Mouse (Mus musculus): ENCODE data around the gene Kiss1r. TPM values are rescaled to one million over a fixed set of nuclear protein-coding genes. Genes with fewer than 3 reads are reported as not detected.

The Kiss1r gene
- polyA plus RNA-seq (2016; fragmentation: Nextera tagmentation; extraction: Ambion mirVana): 0.85 and 1.4 TPM in 2 replicates

DNA sequence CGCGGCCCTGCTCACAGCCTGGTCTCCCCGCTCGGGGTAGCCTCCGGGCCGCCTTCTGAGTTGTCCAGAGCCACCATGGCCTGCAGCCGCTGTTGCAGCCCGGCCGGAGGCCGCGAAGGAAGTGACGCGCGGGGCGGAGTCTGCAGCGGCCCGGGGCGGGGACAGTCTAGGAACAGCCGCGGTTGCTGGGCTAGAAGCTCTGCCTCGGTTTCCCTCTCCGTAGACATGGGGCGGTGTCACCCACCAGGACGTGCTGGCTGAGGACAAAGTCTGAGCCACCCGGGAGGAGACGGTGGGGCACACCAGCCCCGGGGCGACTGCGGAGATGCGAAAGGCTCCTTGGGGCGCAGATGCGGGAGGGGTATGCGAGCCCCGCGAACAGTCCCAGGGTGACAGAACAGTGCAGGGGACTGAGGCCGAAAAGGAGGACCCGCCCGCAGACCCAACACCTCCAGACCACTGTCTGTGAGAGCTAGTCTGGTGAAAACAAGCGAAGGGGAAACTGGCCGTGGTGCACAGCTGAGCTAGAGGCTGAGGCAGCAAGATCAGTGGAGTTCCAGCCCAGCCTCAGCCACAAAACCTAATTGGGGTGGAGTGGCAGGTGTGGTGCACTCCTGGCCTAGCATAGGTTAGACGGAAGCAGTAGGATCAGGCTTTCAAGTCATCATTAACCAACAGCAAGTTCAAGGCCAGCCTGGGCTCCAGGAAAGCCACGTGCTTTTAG, at the start of gene Kiss1r:
TSS of gene Kiss1r (plus strand) at position 164 of the 724 bp plus-strand sequence.
- no peaks in the 10 kb centered on the region for H3K9me3 ChIP-seq
- 2% methylated on average over 42 of the region's 42 CpGs for WGBS
- H3K4me2 ChIP-seq (replicated peaks): peak within 1 kb of the TSS; percentile 90
- H3K36me3 ChIP-seq: peaks cover 8% of the 10 kb centered on the region
- peak within 1 kb of the TSS; percentile 77 for H3K4me3 ChIP-seq
- H3K27me3 ChIP-seq: peaks cover 49% of the 10 kb centered on the region
- peak within 1 kb of the TSS; percentile 95 for H3K9ac ChIP-seq
- ATAC-seq (ENCODE audit: insufficient number of reproducible peaks, insufficient read depth, low FRiP score, low TSS enrichment): peak; percentile 79
- H3K4me1 ChIP-seq: peaks cover 58% of the 10 kb centered on the region
- H3K27ac ChIP-seq: peak within 1 kb of the TSS; percentile 67

GRCm38 (mm10) chr10:79871845-79872244, 44.9 kb upstream of the Kiss1r start:
- no peak overlapping the region for H3K9ac ChIP-seq
- no peak for ATAC-seq (ENCODE audit: insufficient number of reproducible peaks, insufficient read depth, low FRiP score, low TSS enrichment)
- 93% methylated on average over 8 of the region's 8 CpGs for WGBS
- H3K27me3 ChIP-seq: no peaks in the 10 kb centered on the region
- H3K4me2 ChIP-seq (replicated peaks): peak overlapping the region; percentile 62; the same call in 1 of the 2 replicates
- H3K27ac ChIP-seq: no peak overlapping the region
- no peak overlapping the region for H3K4me3 ChIP-seq
- peaks cover 20% of the 10 kb centered on the region for H3K4me1 ChIP-seq
- H3K36me3 ChIP-seq: peaks cover 38% of the 10 kb centered on the region
- no peaks in the 10 kb centered on the region for H3K9me3 ChIP-seq

GRCm38 (mm10) chr10:79872862-79873261, 43.9 kb upstream of the Kiss1r start:
- H3K9me3 ChIP-seq: no peaks in the 10 kb centered on the region
- no peaks in the 10 kb centered on the region for H3K27me3 ChIP-seq
- H3K4me3 ChIP-seq: peak overlapping the region; percentile 82
- H3K9ac ChIP-seq: peak overlapping the region; percentile 90
- peaks cover 20% of the 10 kb centered on the region for H3K4me1 ChIP-seq
- ATAC-seq (ENCODE audit: insufficient number of reproducible peaks, insufficient read depth, low FRiP score, low TSS enrichment): no peak
- H3K36me3 ChIP-seq: peaks cover 30% of the 10 kb centered on the region
- WGBS: 41% methylated on average over 3 of the region's 3 CpGs
- H3K27ac ChIP-seq: peak overlapping the region; percentile 83; the same call in 1 of the 2 replicates
- peak overlapping the region; percentile 62 for H3K4me2 ChIP-seq (replicated peaks)

GRCm38 (mm10) chr10:79873313-79873712, 43.5 kb upstream of the Kiss1r start:
- Histone ChIP-seq H3K4me2 (replicated peaks) (peak overlapping the region; percentile 62), H3K4me1 (peaks cover 20% of the 10 kb centered on the region), H3K9ac (peak overlapping the region; percentile 90), H3K27me3 (no peaks in the 10 kb centered on the region), H3K36me3 (peaks cover 30% of the 10 kb centered on the region), H3K27ac (peak overlapping the region; percentile 83), H3K4me3 (peak overlapping the region; percentile 82), H3K9me3 (no peaks in the 10 kb centered on the region)
- 6% methylated on average over 6 of the region's 6 CpGs for WGBS
- no peak for ATAC-seq (ENCODE audit: insufficient number of reproducible peaks, insufficient read depth, low FRiP score, low TSS enrichment)

DNA sequence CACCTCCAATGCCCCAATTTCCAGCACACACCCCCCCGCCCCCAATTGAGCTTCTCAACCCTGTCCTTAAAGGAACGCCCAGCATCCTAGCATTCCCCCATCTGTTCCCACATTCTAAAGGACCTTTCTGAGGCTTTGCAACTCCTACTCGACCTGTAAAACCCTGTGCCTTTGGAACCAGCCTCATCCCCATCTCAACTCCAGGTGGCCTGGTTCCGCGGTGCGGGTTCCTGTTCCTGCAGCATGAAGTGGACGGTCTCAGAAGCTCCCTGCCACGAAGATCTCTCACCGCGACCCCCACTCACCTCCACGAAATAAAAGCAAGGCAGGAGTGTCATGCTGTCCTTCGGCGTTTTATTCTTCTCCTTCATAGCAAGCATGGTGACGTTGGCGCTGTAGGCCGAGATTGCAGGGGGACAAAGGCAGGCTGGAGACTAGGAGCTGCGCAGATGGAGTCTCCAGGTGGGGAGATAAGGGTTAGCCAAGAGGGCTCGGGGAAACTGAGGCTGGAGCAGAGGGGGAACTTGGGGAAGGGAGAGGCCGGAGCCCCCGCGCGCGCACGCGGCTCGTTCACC, 43.0 kb upstream of the Kiss1r start:
- peaks cover 20% of the 10 kb centered on the region for H3K4me1 ChIP-seq
- H3K9ac ChIP-seq: peak overlapping the region; percentile 90
- peaks cover 30% of the 10 kb centered on the region for H3K36me3 ChIP-seq
- 2% methylated on average over 26 of the region's 26 CpGs for whole genome bisulfite sequencing
- H3K27me3 ChIP-seq: no peaks in the 10 kb centered on the region
- H3K9me3 ChIP-seq: no peaks in the 10 kb centered on the region
- no peak for ATAC-seq (ENCODE audit: insufficient number of reproducible peaks, insufficient read depth, low FRiP score, low TSS enrichment)
- peak overlapping the region; percentile 82 for H3K4me3 ChIP-seq
- peak overlapping the region; percentile 62 for H3K4me2 ChIP-seq (replicated peaks)
- H3K27ac ChIP-seq: peak overlapping the region; percentile 83

DNA sequence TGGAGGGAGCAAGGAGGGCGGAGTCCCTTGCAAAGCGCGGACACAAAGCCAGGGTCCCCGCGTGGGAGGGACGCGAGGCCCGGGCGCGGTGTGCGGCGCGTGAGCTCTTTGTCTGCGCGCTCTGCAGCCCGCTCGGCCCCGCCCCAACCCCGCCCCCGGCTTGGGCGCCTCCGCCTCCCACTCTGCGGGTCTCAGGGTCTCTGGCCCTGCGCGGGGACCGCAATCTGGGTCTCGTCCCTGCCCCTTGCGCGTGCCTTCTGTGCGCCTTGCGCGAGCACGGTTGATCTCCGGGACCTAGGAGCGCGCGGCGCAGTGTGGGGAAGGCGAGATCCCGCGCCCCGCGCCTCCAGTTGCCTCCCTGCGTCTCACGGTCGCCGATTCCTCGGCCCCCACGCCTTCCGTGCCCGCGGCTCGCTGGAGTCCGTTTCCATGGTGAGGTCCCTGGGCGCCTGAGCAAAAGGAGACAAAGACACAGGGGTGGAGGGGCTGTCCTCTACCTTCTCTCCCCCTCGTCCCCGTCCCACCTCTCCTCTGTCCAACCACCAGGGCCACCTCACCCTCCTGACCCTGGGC, 42.4 kb upstream of the Kiss1r start, which contains the start of the genes Prtn3 and Plppr3:
TSS of gene Prtn3 (plus strand) at position 187 of the 573 bp plus-strand sequence.
TSS of gene Plppr3 (minus strand) at position 345 of the 573 bp plus-strand sequence.
- peak within 1 kb of the TSS; percentile 82 for H3K4me3 ChIP-seq
- H3K36me3 ChIP-seq: peaks cover 24% of the 10 kb centered on the region
- ATAC-seq (ENCODE audit: insufficient number of reproducible peaks, insufficient read depth, low FRiP score, low TSS enrichment): peak; percentile 89
- H3K4me1 ChIP-seq: peaks cover 20% of the 10 kb centered on the region
- under 1% methylated on average over 50 of the region's 57 CpGs for WGBS
- H3K27me3 ChIP-seq: no peaks in the 10 kb centered on the region
- H3K9ac ChIP-seq: peak within 1 kb of the TSS; percentile 90
- peak within 1 kb of the TSS; percentile 83 for H3K27ac ChIP-seq
- H3K4me2 ChIP-seq (replicated peaks): peak within 1 kb of the TSS; percentile 62
- no peaks in the 10 kb centered on the region for H3K9me3 ChIP-seq

DNA sequence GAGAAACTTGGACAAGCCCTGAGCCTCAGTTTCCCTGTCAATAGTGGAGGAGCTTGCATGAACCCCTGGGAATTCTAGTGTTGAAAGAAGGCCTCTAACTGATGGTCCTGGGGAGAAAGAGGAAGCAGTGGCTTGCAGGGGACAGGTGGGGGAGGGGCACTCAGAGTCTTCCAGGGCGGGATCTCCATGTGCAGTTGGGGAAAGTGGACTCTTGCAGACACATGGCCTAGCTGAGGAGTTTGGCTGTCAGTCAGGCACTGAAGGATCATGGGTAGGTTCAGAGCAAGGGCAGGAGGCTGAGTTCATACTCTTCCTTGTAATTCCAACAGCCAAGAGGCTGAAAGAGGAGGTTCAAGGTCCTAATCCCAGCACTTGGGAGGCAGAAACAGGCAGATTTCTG, 39.6 kb upstream of the Kiss1r start:
- WGBS: 58% methylated on average over 1 of the region's 1 CpGs

GRCm38 (mm10) chr10:79877757-79878156, 39.0 kb upstream of the Kiss1r start:
- Histone ChIP-seq H3K27me3 (peaks cover 6% of the 10 kb centered on the region; the same call in 1 of the 2 replicates), H3K36me3 (no peaks in the 10 kb centered on the region), H3K4me1 (peaks cover 23% of the 10 kb centered on the region), H3K9ac (no peak overlapping the region), H3K9me3 (no peaks in the 10 kb centered on the region), H3K4me2 (replicated peaks) (no peak overlapping the region), H3K27ac (no peak overlapping the region), H3K4me3 (no peak overlapping the region)
- no peak for ATAC-seq (ENCODE audit: insufficient number of reproducible peaks, insufficient read depth, low FRiP score, low TSS enrichment)
- WGBS: 50% methylated on average over 12 of the region's 12 CpGs

More for the DNA sequence above, 39.6 kb upstream of the Kiss1r start:
- no peaks in the 10 kb centered on the region for H3K36me3 ChIP-seq
- H3K9me3 ChIP-seq: no peaks in the 10 kb centered on the region
- no peak overlapping the region for H3K9ac ChIP-seq
- no peak overlapping the region for H3K27ac ChIP-seq
- peaks cover 6% of the 10 kb centered on the region; the same call in 1 of the 2 replicates for H3K27me3 ChIP-seq
- peaks cover 24% of the 10 kb centered on the region for H3K4me1 ChIP-seq
- H3K4me2 ChIP-seq (replicated peaks): no peak overlapping the region
- no peak overlapping the region for H3K4me3 ChIP-seq
- no peak for ATAC-seq (ENCODE audit: insufficient number of reproducible peaks, insufficient read depth, low FRiP score, low TSS enrichment)

GRCm38 (mm10) chr10:79879527-79879926, 37.2 kb upstream of the Kiss1r start:
- ATAC-seq (ENCODE audit: insufficient number of reproducible peaks, insufficient read depth, low FRiP score, low TSS enrichment): no peak
- Histone ChIP-seq H3K27me3 (peaks cover 13% of the 10 kb centered on the region), H3K4me1 (peaks cover 18% of the 10 kb centered on the region), H3K9ac (no peak overlapping the region), H3K4me2 (replicated peaks) (no peak overlapping the region), H3K27ac (no peak overlapping the region), H3K4me3 (no peak overlapping the region), H3K9me3 (no peaks in the 10 kb centered on the region), H3K36me3 (no peaks in the 10 kb centered on the region)
- WGBS: 56% methylated on average over 3 of the region's 3 CpGs

- Histone ChIP-seq H3K9me3 (no peaks in the 10 kb centered on the region), H3K4me3 (no peak overlapping the region), H3K4me1 (peaks cover 13% of the 10 kb centered on the region), H3K9ac (no peak overlapping the region), H3K27me3 (peaks cover 13% of the 10 kb centered on the region), H3K27ac (no peak overlapping the region), H3K36me3 (no peaks in the 10 kb centered on the region), H3K4me2 (replicated peaks) (no peak overlapping the region)
- no peak for ATAC-seq (ENCODE audit: insufficient number of reproducible peaks, insufficient read depth, low FRiP score, low TSS enrichment)
- 17% methylated on average over 9 of the region's 9 CpGs for whole genome bisulfite sequencing
Measured at GRCm38 (mm10) chr10:79880721-79881120, 36.0 kb upstream of the Kiss1r start.

- ATAC-seq (ENCODE audit: insufficient number of reproducible peaks, insufficient read depth, low FRiP score, low TSS enrichment): no peak
- Histone ChIP-seq H3K9ac (no peak overlapping the region; the same call in 1 of the 2 replicates), H3K36me3 (no peaks in the 10 kb centered on the region), H3K4me3 (peak overlapping the region; percentile 16), H3K27me3 (peaks cover 13% of the 10 kb centered on the region), H3K9me3 (no peaks in the 10 kb centered on the region), H3K27ac (no peak overlapping the region), H3K4me1 (peaks cover 13% of the 10 kb centered on the region), H3K4me2 (replicated peaks) (peak overlapping the region; percentile 47)
- WGBS: 7% methylated on average over 22 of the region's 22 CpGs
Measured at GRCm38 (mm10) chr10:79881981-79882380, 34.8 kb upstream of the Kiss1r start.

All from embryonic facial prominence, embryonic 12.5 days (tissue).